Comparison of ENCODE assay signal across 8 mouse cellular contexts in the genomic region with DNA sequence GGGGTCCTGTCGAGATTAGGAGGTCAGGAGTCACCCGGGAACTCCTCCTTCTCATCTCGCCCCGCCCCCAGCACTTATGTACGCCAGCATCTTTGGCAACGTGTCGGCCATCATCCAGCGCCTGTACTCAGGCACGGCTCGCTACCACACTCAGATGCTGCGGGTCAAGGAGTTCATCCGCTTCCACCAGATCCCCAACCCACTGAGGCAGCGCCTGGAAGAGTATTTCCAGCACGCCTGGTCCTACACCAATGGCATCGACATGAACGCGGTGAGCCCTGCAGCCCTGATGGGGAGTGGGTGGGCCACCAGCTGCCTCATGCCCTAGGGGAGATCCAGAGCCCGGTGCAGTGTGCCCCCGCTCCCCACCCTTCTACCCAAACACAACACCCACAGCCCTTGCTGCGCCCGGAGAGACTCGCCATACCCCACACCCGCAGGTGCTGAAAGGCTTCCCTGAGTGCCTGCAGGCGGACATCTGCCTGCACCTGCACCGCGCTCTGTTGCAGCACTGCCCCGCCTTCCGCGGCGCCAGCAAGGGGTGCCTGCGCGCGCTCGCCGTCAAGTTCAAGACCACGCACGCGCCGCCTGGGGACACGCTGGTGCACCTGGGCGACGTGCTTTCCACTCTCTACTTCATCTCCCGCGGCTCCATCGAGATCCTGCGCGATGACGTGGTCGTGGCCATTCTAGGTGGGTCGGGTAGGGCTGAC. TPM values are rescaled to one million over a fixed set of nuclear protein-coding genes. Genes with fewer than 3 reads are reported as not detected.
A peak's percentile ranks its signal among the peaks of the same experiment; 100 is the strongest.
DNase-seq lines count a peak whose midpoint lies in the region; ATAC-seq and TF ChIP-seq lines count a peak whose summit lies in the region.

No protein-coding gene starts in this region.

- WGBS in hindbrain, embryonic 15.5 days, result under 1% methylated on average over 50 of the region's 50 CpGs
- 1% methylated on average over 40 of the region's 50 CpGs for WGBS in limb, embryonic 14.5 days

- peak overlapping the region; percentile 71 for H3K4me3 ChIP-seq in cortical plate, adult 2 months (ENCODE audit: insufficient read depth, low read length)
- peak overlapping the region; percentile 49 for H3K4me3 ChIP-seq in hindbrain, embryonic 15.5 days
- peak overlapping the region; percentile 18 for H3K4me3 ChIP-seq in limb, embryonic 14.5 days (replicated peaks; ENCODE audit: low read length)

- DNase-seq in layer of hippocampus, adult 11-12 months (ENCODE audit: low spot score), result peak; percentile 56
- DNase-seq in layer of hippocampus, adult 9-10 months (ENCODE audit: low spot score), result no peak
- no peak for DNase-seq in limb, embryonic 14.5 days (ENCODE audit: low spot score)
- peak; percentile 73 for DNase-seq in right cerebral cortex, postnatal 25 days
- no peak for DNase-seq in Muller cell, postnatal 12 days (ENCODE audit: inconsistent ontology term)
- no peak for DNase-seq in ovary, postnatal 14 days (ENCODE audit: low spot score)

- H3K36me3 ChIP-seq in hindbrain, embryonic 15.5 days, result no peaks in the 10 kb centered on the region
- H3K36me3 ChIP-seq in limb, embryonic 14.5 days (ENCODE audit: control insufficient read depth, insufficient read depth, low read length), result no peaks in the 10 kb centered on the region

- H3K9ac ChIP-seq in hindbrain, embryonic 15.5 days, result peak overlapping the region; percentile 57
- H3K9ac ChIP-seq in limb, embryonic 14.5 days (ENCODE audit: low read depth, low read length, severe bottlenecking), result no peak overlapping the region

- no peak overlapping the region; the same call in 1 of the 2 replicates for H3K27ac ChIP-seq in cortical plate, adult 2 months (ENCODE audit: insufficient read depth, low read length)
- peak overlapping the region; percentile 81 for H3K27ac ChIP-seq in hindbrain, embryonic 15.5 days (replicated peaks)
- no peak overlapping the region for H3K27ac ChIP-seq in limb, embryonic 14.5 days (replicated peaks; ENCODE audit: low read depth, low read length)

- peaks cover 9% of the 10 kb centered on the region; the same call in 1 of the 2 replicates for H3K27me3 ChIP-seq in hindbrain, embryonic 15.5 days
- H3K27me3 ChIP-seq in limb, embryonic 14.5 days (ENCODE audit: control insufficient read depth, insufficient read depth, low read length), result peaks cover 22% of the 10 kb centered on the region; the same call in 1 of the 2 replicates

- ATAC-seq in hindbrain, embryonic 15.5 days (ENCODE audit: low FRiP score, low read depth), result peak; percentile 85
- ATAC-seq in limb, embryonic 14.5 days (ENCODE audit: low FRiP score, low read depth), result no peak

- H3K4me1 ChIP-seq in cortical plate, adult 2 months (ENCODE audit: control insufficient read depth, insufficient read depth, low read length), result no peaks in the 10 kb centered on the region
- H3K4me1 ChIP-seq in hindbrain, embryonic 15.5 days (replicated peaks), result peaks cover 18% of the 10 kb centered on the region
- peaks cover 3% of the 10 kb centered on the region for H3K4me1 ChIP-seq in limb, embryonic 14.5 days (ENCODE audit: control insufficient read depth, insufficient read depth, low read length)

- peak; percentile 43; the same call in 1 of the 2 replicates for TF ChIP-seq POLR2A in cortical plate, adult 2 months (IDR thresholded peaks at IDR 0.05; ENCODE audit: extremely low read depth, insufficient read depth, low read length)
- no peak for TF ChIP-seq POLR2A in limb, embryonic 14.5 days (IDR thresholded peaks at IDR 0.05; ENCODE audit: borderline replicate concordance, extremely low read depth, insufficient read depth, insufficient read length)

- H3K4me2 ChIP-seq in hindbrain, embryonic 15.5 days, result peak overlapping the region; percentile 73
- peak overlapping the region; percentile 38 for H3K4me2 ChIP-seq in limb, embryonic 14.5 days (replicated peaks; ENCODE audit: low read depth, low read length, severe bottlenecking)

- TF ChIP-seq CTCF in cortical plate, adult 2 months (IDR thresholded peaks at IDR 0.05; ENCODE audit: extremely low read depth, insufficient read depth, low read length), result no peak

- H3K9me3 ChIP-seq in hindbrain, embryonic 15.5 days, result no peaks in the 10 kb centered on the region
- H3K9me3 ChIP-seq in limb, embryonic 14.5 days (ENCODE audit: control insufficient read depth, low read length), result no peaks in the 10 kb centered on the region

RNA-seq across cellular contexts. Expression of a gene that starts 12.3 kb away (rescaled TPM):
- polyA plus RNA-seq in cortical plate, adult 2 months (2012; rRNA removed), result 1.4 and 1.5 TPM in 2 replicates
- polyA plus RNA-seq in hindbrain, embryonic 15.5 days (2015; fragmentation: Nextera tagmentation; extraction: Ambion mirVana), result 2.2 and 2.5 TPM in 2 replicates
- 0.20 and 0.32 TPM in 2 replicates for polyA plus RNA-seq in limb, embryonic 14.5 days (2012; rRNA removed)
- 0.23 and 0.32 TPM in 2 replicates for polyA plus RNA-seq in limb, embryonic 14.5 days (2014; fragmentation: Nextera tagmentation; extraction: Ambion mirVana)

RNA-seq across cellular contexts. Expression of a gene that starts 16.5 kb away (rescaled TPM):
- polyA plus RNA-seq in cortical plate, adult 2 months (2012; rRNA removed), result 111 and 115 TPM in 2 replicates
- 154 and 158 TPM in 2 replicates for polyA plus RNA-seq in hindbrain, embryonic 15.5 days (2015; fragmentation: Nextera tagmentation; extraction: Ambion mirVana)
- 63.0 and 75.6 TPM in 2 replicates for polyA plus RNA-seq in limb, embryonic 14.5 days (2012; rRNA removed)
- polyA plus RNA-seq in limb, embryonic 14.5 days (2014; fragmentation: Nextera tagmentation; extraction: Ambion mirVana), result 63.3 and 71.6 TPM in 2 replicates

RNA-seq across cellular contexts. Expression of a gene that starts 25.7 kb away (rescaled TPM):
- not detected in 2 replicates for polyA plus RNA-seq in cortical plate, adult 2 months (2012; rRNA removed)
- not detected in 2 replicates for polyA plus RNA-seq in hindbrain, embryonic 15.5 days (2015; fragmentation: Nextera tagmentation; extraction: Ambion mirVana)
- polyA plus RNA-seq in limb, embryonic 14.5 days (2012; rRNA removed), result not detected in 2 replicates
- polyA plus RNA-seq in limb, embryonic 14.5 days (2014; fragmentation: Nextera tagmentation; extraction: Ambion mirVana), result not detected in 2 replicates

RNA-seq across cellular contexts. Expression of a gene that starts 45.7 kb away (rescaled TPM):
- 11.9 and 12.4 TPM in 2 replicates for polyA plus RNA-seq in cortical plate, adult 2 months (2012; rRNA removed)
- 7.1 and 7.6 TPM in 2 replicates for polyA plus RNA-seq in hindbrain, embryonic 15.5 days (2015; fragmentation: Nextera tagmentation; extraction: Ambion mirVana)
- 14.5 and 15.1 TPM in 2 replicates for polyA plus RNA-seq in limb, embryonic 14.5 days (2012; rRNA removed)
- 7.4 and 7.8 TPM in 2 replicates for polyA plus RNA-seq in limb, embryonic 14.5 days (2014; fragmentation: Nextera tagmentation; extraction: Ambion mirVana)

RNA-seq across cellular contexts. Expression of a gene that starts 52.5 kb away (rescaled TPM):
- polyA plus RNA-seq in cortical plate, adult 2 months (2012; rRNA removed), result 8.7 and 9.3 TPM in 2 replicates
- 6.1 and 8.0 TPM in 2 replicates for polyA plus RNA-seq in hindbrain, embryonic 15.5 days (2015; fragmentation: Nextera tagmentation; extraction: Ambion mirVana)
- polyA plus RNA-seq in limb, embryonic 14.5 days (2012; rRNA removed), result 1.4 and 1.5 TPM in 2 replicates
- 1.1 and 1.2 TPM in 2 replicates for polyA plus RNA-seq in limb, embryonic 14.5 days (2014; fragmentation: Nextera tagmentation; extraction: Ambion mirVana)

Comparison
In these comparisons a context has a peak if more than half of its experiments do, and no peak if none do; other contexts are left out.
1. DNase-seq: peak in layer of hippocampus, adult 11-12 months (single experiment) and right cerebral cortex, postnatal 25 days (single experiment); none in layer of hippocampus, adult 9-10 months (single experiment), limb, embryonic 14.5 days (single experiment), Muller cell, postnatal 12 days (single experiment) and ovary, postnatal 14 days (single experiment).
2. H3K4me3 ChIP-seq: peak in every context shown above with its lines; median percentile 71 in cortical plate, adult 2 months; 49 in hindbrain, embryonic 15.5 days; 18 in limb, embryonic 14.5 days.